Comparison of ENCODE assay signal across 9 mouse cellular contexts in the genomic region with DNA sequence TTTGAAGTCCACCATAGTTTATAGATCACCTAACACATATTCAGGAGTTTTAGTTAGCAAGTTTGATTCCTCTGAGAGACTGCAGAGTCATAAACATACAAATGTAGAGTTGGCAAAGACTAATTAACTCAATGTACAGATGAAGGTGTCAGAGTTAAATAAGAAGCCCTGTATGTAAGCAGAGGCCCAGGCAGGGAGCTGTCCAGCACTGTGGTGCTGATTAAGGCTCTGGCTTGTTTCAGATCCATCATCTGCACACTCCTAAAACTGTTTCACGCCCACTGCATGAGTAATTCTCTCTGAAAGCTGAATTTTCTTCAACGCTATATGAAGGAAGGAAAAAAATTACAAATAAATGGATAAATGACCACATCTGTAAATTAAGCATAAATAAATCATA.
DNase-seq lines count a peak whose midpoint lies in the region; ATAC-seq and TF ChIP-seq lines count a peak whose summit lies in the region.
"Had no signal": no experiment of that assay in that cellular context is flagged by ENCODE, and none has a peak within 500 bp of the region (broad histone marks: within the 10 kb centered on the region; RNA-seq: fewer than 3 reads in every experiment).

No protein-coding gene starts in this region.

- H3K4me3 ChIP-seq in left cerebral cortex, adult 2 months, result no peak overlapping the region
- H3K4me3 ChIP-seq: heart, adult 2 months had no signal

- TF ChIP-seq CTCF in left cerebral cortex, adult 2 months (IDR thresholded peaks at IDR 0.05), result no peak

- ATAC-seq in megakaryocyte-erythroid progenitor cell, adult 5-6 weeks (replicated peaks; ENCODE audit: low FRiP score, low TSS enrichment, poor library complexity, severe bottlenecking), result no peak

- peak; percentile 10 for DNase-seq in heart, adult 8-10 months (ENCODE audit: low spot score)
- DNase-seq in heart, adult 11 months, result no peak
- DNase-seq in 3T3-L1 (ENCODE audit: low read depth, low spot score), result peak; percentile 63
- peak; percentile 43 to 69 for DNase-seq in adrenal gland, postnatal 36 days
- DNase-seq in induced T-regulatory cell, adult 2 months (ENCODE audit: low read depth), result peak; percentile 2
- DNase-seq in ovary, postnatal 36 days (ENCODE audit: low spot score), result peak; percentile 62
- no peak for DNase-seq in left cerebral cortex, adult 2 months (ENCODE audit: extremely low spot score in 1 of 2, low spot score in 2 of 2)

- intact Hi-C loops in left cerebral cortex, adult 2 months (cut with DNase I), result no loop called here

- H3K27ac ChIP-seq in left cerebral cortex, adult 2 months, result no peak overlapping the region
- H3K27ac ChIP-seq: heart, adult 2 months had no signal

Comparison
In these comparisons a context has a peak if more than half of its experiments do, and no peak if none do; other contexts are left out.
1. DNase-seq: peak in heart, adult 8-10 months (single experiment), 3T3-L1 (single experiment), adrenal gland, postnatal 36 days (2 of 2), induced T-regulatory cell, adult 2 months (single experiment) and ovary, postnatal 36 days (single experiment); none in heart, adult 11 months (single experiment) and left cerebral cortex, adult 2 months (0 of 2).